Mouse (Mus musculus) brain, embryonic 14.5 days (tissue): ENCODE results near the gene Ppp6c. TPM values are rescaled to one million over a fixed set of nuclear protein-coding genes. Genes with fewer than 3 reads are reported as not detected.
A peak's percentile ranks its signal among the peaks of the same experiment; 100 is the strongest.

ENCODE experiments used
- DNase-seq: peaks from one replicate; pipeline ENCODE4 v3.0.0-alpha.2; 2011; ENCODE audit warnings: low read depth
- CTCF ChIP-seq: fragments of 200-500 bp; IDR thresholded peaks from 2 replicates; pipeline ENCODE4 v1.5.1; 2012; ENCODE audit warnings: inconsistent platforms, mild to moderate bottlenecking, moderate library complexity, borderline replicate concordance; ENCODE audit not compliant: insufficient read depth, insufficient read length; ENCODE audit errors: extremely low read depth
- POLR2A ChIP-seq: fragments of 200-500 bp; IDR thresholded peaks from 2 replicates; pipeline ENCODE4 v1.6.1; 2012; ENCODE audit warnings: mild to moderate bottlenecking, inconsistent platforms, borderline replicate concordance; ENCODE audit not compliant: poor library complexity, insufficient read depth, insufficient read length, severe bottlenecking; ENCODE audit errors: extremely low read depth
- polyA plus RNA-seq: library from polyadenylated mRNA; depleted of rRNA; stranded (reverse); fragments of >200 nt; gene quantifications from 2 replicates; pipeline ENCODE4 v1.2.3, GENCODE M21; 2012; rRNA removed

Ppp6c gene
- polyA plus RNA-seq, 1 experiment: 50.7 TPM

DNA sequence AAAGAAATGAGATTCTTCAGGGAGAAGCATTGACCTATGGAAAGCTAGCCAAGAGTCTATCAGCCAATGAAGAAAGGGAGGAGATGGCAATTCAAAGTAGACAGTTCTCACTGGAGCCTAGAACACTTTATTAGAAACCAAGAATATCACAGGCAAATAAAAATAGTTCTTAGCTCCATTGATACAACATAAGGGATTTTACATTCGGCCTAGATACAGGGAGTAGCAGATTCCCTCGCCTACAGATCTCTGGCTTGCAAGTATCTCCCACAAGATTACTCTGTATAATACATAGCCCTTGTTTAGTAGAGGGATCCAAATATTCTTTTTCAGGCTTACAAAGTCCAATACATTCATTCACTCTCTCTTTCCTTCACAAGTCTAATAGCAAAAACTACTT, 31.4 kb downstream of the Ppp6c start:
- TF ChIP-seq POLR2A: no peak
- no peak for TF ChIP-seq CTCF

GRCm38 (mm10) chr2:39190561-39191056, 35.6 kb downstream of the Ppp6c start, which contains the start of gene Scai:
TSS of gene Scai (minus strand) at chr2:39190734.
- DNase-seq: peak; percentile 100
- TF ChIP-seq POLR2A (peak; percentile 80; the same call in 1 of the 2 replicates), CTCF (peak; percentile 83)

More for the DNA sequence above, 31.4 kb downstream of the Ppp6c start:
- no peak for DNase-seq

DNA sequence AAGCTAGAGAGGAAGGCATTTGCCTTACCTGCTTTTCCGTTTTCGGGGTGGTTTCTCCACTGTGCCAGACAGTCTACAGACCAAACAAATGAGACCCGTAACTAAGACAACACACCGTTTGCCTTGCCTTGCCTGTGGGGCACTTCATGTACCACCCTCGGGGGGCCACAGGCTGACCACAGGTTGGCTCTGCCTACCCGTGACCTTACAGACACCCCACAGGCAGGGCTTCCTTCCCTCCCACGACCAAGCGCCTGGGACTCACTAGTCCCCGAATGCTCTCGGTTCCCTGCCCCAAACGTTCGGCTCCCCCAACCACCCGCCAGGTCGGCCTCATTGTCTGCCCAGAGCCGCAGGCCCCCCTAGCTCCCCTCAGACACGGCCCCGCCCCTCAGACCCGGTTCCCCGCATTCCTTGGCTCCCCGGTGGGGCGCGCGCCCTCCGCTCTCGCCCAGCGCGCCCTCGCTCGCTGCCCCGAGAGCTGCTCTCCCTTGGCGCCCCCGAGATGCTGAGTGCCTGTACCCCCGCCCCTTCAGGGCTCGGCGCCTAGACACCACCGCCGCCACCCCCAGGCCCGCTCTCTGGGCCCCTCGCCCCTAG, 36.2 kb downstream of the Ppp6c start:
- TF ChIP-seq CTCF (no peak), POLR2A (no peak)
- DNase-seq: no peak

GRCm38 (mm10) chr2:39185942-39186341, 40.3 kb downstream of the Ppp6c start:
- DNase-seq: no peak
- TF ChIP-seq CTCF: no peak; the same call in 1 of the 2 replicates

- no peak for DNase-seq
- TF ChIP-seq CTCF (no peak), POLR2A (no peak)
Observed at GRCm38 (mm10) chr2:39183587-39183986, 42.7 kb downstream of the Ppp6c start.

GRCm38 (mm10) chr2:39160996-39161395, 65.3 kb downstream of the Ppp6c start:
- no peak for TF ChIP-seq POLR2A

DNA sequence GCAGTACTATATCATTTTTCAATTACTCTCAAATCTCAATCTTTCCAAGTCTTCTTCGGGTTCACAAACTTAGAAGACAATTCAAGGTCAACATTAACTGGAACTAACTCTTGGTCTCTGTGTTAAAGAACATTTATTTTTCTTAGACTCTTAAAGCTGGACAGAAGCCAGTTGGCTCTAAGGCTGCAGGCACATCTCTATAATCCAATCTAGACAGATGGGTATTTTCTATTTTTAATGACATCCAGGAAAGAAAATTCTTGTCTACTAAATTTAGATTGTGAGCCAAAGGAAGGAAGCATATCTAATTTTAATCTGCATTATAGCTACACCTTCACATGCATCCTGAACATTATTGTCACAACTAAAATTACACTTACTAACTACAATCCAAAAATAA, 68.3 kb downstream of the Ppp6c start:
- TF ChIP-seq CTCF (no peak), POLR2A (no peak)
- DNase-seq: peak; percentile 27

More at GRCm38 (mm10) chr2:39160996-39161395, 65.3 kb downstream of the Ppp6c start:
- DNase-seq: no peak

DNA sequence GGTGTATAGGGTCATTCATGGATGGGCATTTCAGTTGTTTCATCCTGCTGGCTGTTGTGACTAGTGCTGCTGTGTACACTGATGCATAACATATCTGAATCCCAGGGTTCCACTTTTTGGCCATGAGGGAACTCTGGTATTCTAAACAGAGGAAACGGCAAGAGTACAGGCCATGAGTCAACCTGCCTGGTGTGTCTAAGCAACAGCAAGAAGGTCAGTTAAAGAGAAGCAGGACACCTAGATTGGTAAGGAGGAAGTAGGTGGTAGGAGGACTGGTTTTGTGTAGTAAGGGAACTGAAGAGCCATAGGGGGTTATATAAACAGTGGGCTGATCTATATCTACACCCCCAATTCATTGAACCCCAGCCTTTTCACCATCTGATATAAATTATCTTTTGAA, 69.4 kb downstream of the Ppp6c start:
- no peak for TF ChIP-seq POLR2A
- TF ChIP-seq CTCF: no peak
- no peak for DNase-seq

GRCm38 (mm10) chr2:39150943-39151342, 75.3 kb downstream of the Ppp6c start:
- TF ChIP-seq CTCF (no peak), POLR2A (no peak)
- DNase-seq: no peak

- DNase-seq: no peak
- TF ChIP-seq CTCF: no peak
- TF ChIP-seq POLR2A: no peak
Observed at GRCm38 (mm10) chr2:39148075-39148474, 78.2 kb downstream of the Ppp6c start.

DNA sequence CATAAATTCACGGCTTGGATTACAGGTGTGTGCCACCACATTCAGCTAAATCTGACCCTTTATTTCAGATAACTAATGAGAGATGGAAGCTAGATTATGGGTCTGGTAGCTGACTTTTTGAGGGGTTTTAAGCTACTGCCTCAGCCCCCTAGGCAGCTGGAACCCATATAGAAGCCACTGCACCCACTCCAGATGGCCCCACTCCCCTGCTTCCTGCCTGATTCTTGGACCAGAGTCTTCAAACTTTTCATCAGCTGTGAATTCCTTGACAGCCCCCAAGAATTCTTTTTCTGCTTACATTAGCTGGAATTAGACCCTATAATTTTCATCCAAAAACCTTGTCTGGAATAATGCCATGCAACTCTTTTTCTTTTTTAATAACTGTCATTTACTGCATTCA, 79.8 kb downstream of the Ppp6c start:
- TF ChIP-seq POLR2A (no peak), CTCF (no peak)
- DNase-seq: peak; percentile 18

Other genes with a start within 250 kb of the Ppp6c start
- 1.2 and 1.4 TPM in 2 replicates for gene Wdr38, start 229.0 kb downstream of the Ppp6c start, polyA plus RNA-seq
- gene Arpc5l, start 221.1 kb downstream of the Ppp6c start, polyA plus RNA-seq: 69.9 and 74.3 TPM in 2 replicates
- gene Rpl35, start 220.8 kb downstream of the Ppp6c start, polyA plus RNA-seq: 432 and 443 TPM in 2 replicates
- gene Golga1, start 160.9 kb downstream of the Ppp6c start, polyA plus RNA-seq: 37.9 and 48.5 TPM in 2 replicates
- 15.2 and 15.9 TPM in 2 replicates for gene Scai, start 35.7 kb downstream of the Ppp6c start, polyA plus RNA-seq